Mouse (Mus musculus) small intestine, adult 2 months (tissue): ENCODE results near the gene Sv2c. TPM values are rescaled to one million over a fixed set of nuclear protein-coding genes. Genes with fewer than 3 reads are reported as not detected.

Experiments used
- H3K27ac ChIP-seq: fragments of 200-500 bp; 2 replicates; pipeline ENCODE4 v1.5.1; 2012; ENCODE audit warnings: low read depth, low read length, control low read depth, inconsistent platforms; ENCODE audit not compliant: insufficient read depth
- H3K27me3 ChIP-seq: fragments of 200-500 bp; 2 replicates; pipeline ENCODE4 v1.6.1; 2012; ENCODE audit warnings: mild to moderate bottlenecking, moderate library complexity, low read length, inconsistent platforms; ENCODE audit not compliant: control insufficient read depth, insufficient read depth
- H3K36me3 ChIP-seq: fragments of 200-500 bp; 2 replicates; pipeline ENCODE4 v1.6.1; 2012; ENCODE audit warnings: mild to moderate bottlenecking, low read length, control low read depth, inconsistent platforms; ENCODE audit not compliant: control insufficient read depth, insufficient read depth
- H3K4me1 ChIP-seq: fragments of 200-500 bp; 2 replicates; pipeline ENCODE4 v1.6.1; 2012; ENCODE audit warnings: low read length, inconsistent platforms, mixed read lengths; ENCODE audit not compliant: control insufficient read depth, insufficient read depth, insufficient read length
- H3K4me3 ChIP-seq: fragments of 200-500 bp; 2 replicates; pipeline ENCODE4 v1.5.1; 2012; ENCODE audit warnings: low read depth, mild to moderate bottlenecking, control low read depth, inconsistent platforms, low read length, moderate library complexity
- CTCF ChIP-seq: fragments of 200-500 bp; IDR thresholded peaks from 2 replicates; pipeline ENCODE4 v1.5.1; 2012; ENCODE audit warnings: low read depth, mild to moderate bottlenecking, control low read depth, inconsistent platforms, low read length, moderate library complexity, mixed read lengths; ENCODE audit not compliant: insufficient replicate concordance, insufficient read length; ENCODE audit errors: extremely low read depth
- POLR2A ChIP-seq: fragments of 200-500 bp; IDR thresholded peaks from 2 replicates; pipeline ENCODE4 v1.6.1; 2012; ENCODE audit warnings: low read depth, mild to moderate bottlenecking, control low read depth, inconsistent platforms, low read length, moderate library complexity
- WGBS: fragments of 180-500 bp; shearing (Covaris S2); methylation state at CpG from one replicate; pipeline ENCODE4 v1.1.7; 2018; 5-methylcytosine and 5-hydroxymethylcytosine counted together
- polyA plus RNA-seq: library from polyadenylated mRNA; depleted of rRNA; stranded (reverse); fragments of >200 nt; gene quantifications from 2 replicates; pipeline ENCODE4 v1.2.3, GENCODE M21; 2012

Sv2c gene
- polyA plus RNA-seq, 1 experiment: 0.25 TPM

- H3K4me3 ChIP-seq: no peak overlapping the region
- 4% methylated on average over 28 of the region's 28 CpGs for WGBS
- H3K4me1 ChIP-seq: peaks cover 7% of the 10 kb centered on the region
- no peaks in the 10 kb centered on the region for H3K36me3 ChIP-seq
- no peak for TF ChIP-seq CTCF
- TF ChIP-seq POLR2A: no peak
- peaks cover 30% of the 10 kb centered on the region for H3K27me3 ChIP-seq
- H3K27ac ChIP-seq: no peak overlapping the region
These were observed 1.2 kb upstream of the Sv2c start for GRCm38 (mm10) chr13:96133363-96134100.

GRCm38 (mm10) chr13:96132833-96133232, 456 bp upstream of the Sv2c start:
- H3K36me3 ChIP-seq: no peaks in the 10 kb centered on the region
- H3K27me3 ChIP-seq: peaks cover 30% of the 10 kb centered on the region
- H3K4me3 ChIP-seq: peak overlapping the region; percentile 26; the same call in 1 of the 2 replicates
- H3K27ac ChIP-seq: no peak overlapping the region
- TF ChIP-seq CTCF (no peak), POLR2A (no peak)
- peaks cover 7% of the 10 kb centered on the region for H3K4me1 ChIP-seq
- 1% methylated on average over 14 of the region's 15 CpGs for WGBS

GRCm38 (mm10) chr13:96131911-96132310, 466 bp downstream of the Sv2c start:
- peak overlapping the region; percentile 26 for H3K4me3 ChIP-seq
- TF ChIP-seq CTCF: no peak
- no peak for TF ChIP-seq POLR2A
- H3K36me3 ChIP-seq: no peaks in the 10 kb centered on the region
- peaks cover 7% of the 10 kb centered on the region for H3K4me1 ChIP-seq
- peaks cover 30% of the 10 kb centered on the region for H3K27me3 ChIP-seq
- H3K27ac ChIP-seq: no peak overlapping the region
- WGBS: 3% methylated on average over 19 of the region's 19 CpGs

GRCm38 (mm10) chr13:96131050-96131449, 1.3 kb downstream of the Sv2c start:
- TF ChIP-seq CTCF (no peak), POLR2A (no peak)
- WGBS: 3% methylated on average over 30 of the region's 30 CpGs
- Histone ChIP-seq H3K36me3 (no peaks in the 10 kb centered on the region), H3K4me3 (no peak overlapping the region), H3K4me1 (peaks cover 7% of the 10 kb centered on the region), H3K27me3 (peaks cover 30% of the 10 kb centered on the region), H3K27ac (no peak overlapping the region)

GRCm38 (mm10) chr13:96129081-96129480, 3.3 kb downstream of the Sv2c start:
- Histone ChIP-seq H3K27me3 (peaks cover 30% of the 10 kb centered on the region), H3K4me1 (peaks cover 7% of the 10 kb centered on the region), H3K27ac (no peak overlapping the region), H3K36me3 (no peaks in the 10 kb centered on the region), H3K4me3 (no peak overlapping the region)
- 63% methylated on average over 3 of the region's 3 CpGs for WGBS
- no peak for TF ChIP-seq CTCF
- no peak for TF ChIP-seq POLR2A

GRCm38 (mm10) chr13:96126669-96127068, 5.7 kb downstream of the Sv2c start:
- peaks cover 12% of the 10 kb centered on the region for H3K27me3 ChIP-seq
- H3K4me1 ChIP-seq: 0 out of 2 replicates have a peak, but pooled peaks cover 3% of the 10 kb centered on the region
- WGBS: 61% methylated on average over 6 of the region's 6 CpGs
- no peak for TF ChIP-seq CTCF
- TF ChIP-seq POLR2A: no peak
- no peak overlapping the region for H3K4me3 ChIP-seq
- H3K27ac ChIP-seq: no peak overlapping the region
- no peaks in the 10 kb centered on the region for H3K36me3 ChIP-seq

- TF ChIP-seq CTCF (no peak), POLR2A (no peak)
- 73% methylated on average over 5 of the region's 5 CpGs for WGBS
- Histone ChIP-seq H3K27ac (no peak overlapping the region), H3K27me3 (no peaks in the 10 kb centered on the region), H3K4me1 (no peaks in the 10 kb centered on the region), H3K36me3 (no peaks in the 10 kb centered on the region), H3K4me3 (no peak overlapping the region)
These were observed 7.4 kb downstream of the Sv2c start for GRCm38 (mm10) chr13:96125011-96125410.

- Histone ChIP-seq H3K4me3 (no peak overlapping the region), H3K27me3 (no peaks in the 10 kb centered on the region), H3K36me3 (no peaks in the 10 kb centered on the region), H3K4me1 (no peaks in the 10 kb centered on the region), H3K27ac (no peak overlapping the region)
- WGBS: 69% methylated on average over 2 of the region's 2 CpGs
- no peak for TF ChIP-seq CTCF
- no peak for TF ChIP-seq POLR2A
These were observed 19.7 kb downstream of the Sv2c start for GRCm38 (mm10) chr13:96112711-96113110.
